Mouse (Mus musculus): ENCODE data around the gene Slc4a1. TPM values are rescaled to one million over a fixed set of nuclear protein-coding genes. Genes with fewer than 3 reads are reported as not detected.

The Slc4a1 gene
- polyA plus RNA-seq, 1 experiment = not detected

- Histone ChIP-seq H3K4me1 (ENCODE audit: control insufficient read depth, insufficient read depth, insufficient read length, low read length) (peaks cover 9% of the 10 kb centered on the region), H3K4me3 (ENCODE audit: insufficient read depth, low read depth, low read length) (no peak overlapping the region), H3K27ac (replicated peaks; ENCODE audit: low read depth, low read length) (no peak overlapping the region)
These were observed 60.6 kb downstream of the Slc4a1 start for GRCm38 (mm10) chr11:102305359-102305758.

- H3K4me1 ChIP-seq (ENCODE audit: control insufficient read depth, insufficient read depth, insufficient read length, low read length) = no peaks in the 10 kb centered on the region
- no peak overlapping the region for H3K27ac ChIP-seq (replicated peaks; ENCODE audit: low read depth, low read length)
- H3K4me3 ChIP-seq (ENCODE audit: insufficient read depth, low read depth, low read length) = no peak overlapping the region
These were observed 61.9 kb downstream of the Slc4a1 start for GRCm38 (mm10) chr11:102304141-102304540.

GRCm38 (mm10) chr11:102299839-102300238 is 66.2 kb downstream of the Slc4a1 start:
- Histone ChIP-seq H3K4me1 (ENCODE audit: control insufficient read depth, insufficient read depth, insufficient read length, low read length) (peaks cover 3% of the 10 kb centered on the region; the same call in 1 of the 2 replicates), H3K27ac (replicated peaks; ENCODE audit: low read depth, low read length) (no peak overlapping the region), H3K4me3 (ENCODE audit: insufficient read depth, low read depth, low read length) (no peak overlapping the region)

Other genes with a start within 250 kb of the Slc4a1 start
- not detected in 2 replicates for gene Nags, start 220.7 kb downstream of the Slc4a1 start, polyA plus RNA-seq (2012; ENCODE audit: insufficient read depth, insufficient read length, missing spikeins)
- 3.3 and 7.9 TPM in 2 replicates for gene Tmem101, start 209.8 kb downstream of the Slc4a1 start, polyA plus RNA-seq (2012; ENCODE audit: insufficient read depth, insufficient read length, missing spikeins)
- 93.7 and 101 TPM in 2 replicates for gene Lsm12, start 180.9 kb downstream of the Slc4a1 start, polyA plus RNA-seq (2012; ENCODE audit: insufficient read depth, insufficient read length, missing spikeins)
- gene G6pc3, start 176.6 kb downstream of the Slc4a1 start, polyA plus RNA-seq (2012; ENCODE audit: insufficient read depth, insufficient read length, missing spikeins) = 41.4 and 51.7 TPM in 2 replicates
- 42.2 and 61.6 TPM in 2 replicates for gene Hdac5, start 136.0 kb downstream of the Slc4a1 start, polyA plus RNA-seq (2012; ENCODE audit: insufficient read depth, insufficient read length, missing spikeins)
- not detected in 2 replicates for gene BC030867, start 117.3 kb downstream of the Slc4a1 start, polyA plus RNA-seq (2012; ENCODE audit: insufficient read depth, insufficient read length, missing spikeins)
- gene Asb16, start 97.5 kb downstream of the Slc4a1 start, polyA plus RNA-seq (2012; ENCODE audit: insufficient read depth, insufficient read length, missing spikeins) = 0.48 and 1.0 TPM in 2 replicates
- gene Tmub2, start 81.3 kb downstream of the Slc4a1 start, polyA plus RNA-seq (2012; ENCODE audit: insufficient read depth, insufficient read length, missing spikeins) = 20.5 and 24.2 TPM in 2 replicates
- 11.6 and 13.1 TPM in 2 replicates for gene Atxn7l3, start 69.6 kb downstream of the Slc4a1 start, polyA plus RNA-seq (2012; ENCODE audit: insufficient read depth, insufficient read length, missing spikeins)
- 41.7 and 47.6 TPM in 2 replicates for gene Ubtf, start 46.5 kb downstream of the Slc4a1 start, polyA plus RNA-seq (2012; ENCODE audit: insufficient read depth, insufficient read length, missing spikeins)
- gene Rundc3a, start 27.2 kb upstream of the Slc4a1 start, polyA plus RNA-seq (2012; ENCODE audit: insufficient read depth, insufficient read length, missing spikeins) = not detected in 2 replicates
- gene Slc25a39, start 41.7 kb upstream of the Slc4a1 start, polyA plus RNA-seq (2012; ENCODE audit: insufficient read depth, insufficient read length, missing spikeins) = 397 and 609 TPM in 2 replicates
- gene Grn, start 64.1 kb upstream of the Slc4a1 start, polyA plus RNA-seq (2012; ENCODE audit: insufficient read depth, insufficient read length, missing spikeins) = 57.5 and 78.8 TPM in 2 replicates
- gene Fam171a2, start 81.5 kb upstream of the Slc4a1 start, polyA plus RNA-seq (2012; ENCODE audit: insufficient read depth, insufficient read length, missing spikeins) = 0.63 and 1.0 TPM in 2 replicates
- 1.4 and 2.0 TPM in 2 replicates for gene Itga2b, start 103.9 kb upstream of the Slc4a1 start, polyA plus RNA-seq (2012; ENCODE audit: insufficient read depth, insufficient read length, missing spikeins)
- 7.7 and 15.2 TPM in 2 replicates for gene Gpatch8, start 190.2 kb upstream of the Slc4a1 start, polyA plus RNA-seq (2012; ENCODE audit: insufficient read depth, insufficient read length, missing spikeins)
- gene Gm11627, start 213.3 kb upstream of the Slc4a1 start, polyA plus RNA-seq (2012; ENCODE audit: insufficient read depth, insufficient read length, missing spikeins) = not detected in 2 replicates
- gene Fzd2, start 238.2 kb upstream of the Slc4a1 start, polyA plus RNA-seq (2012; ENCODE audit: insufficient read depth, insufficient read length, missing spikeins) = 0.42 and 1.3 TPM in 2 replicates